Mouse (Mus musculus): Measurements from ENCODE around the gene Traf1. TPM values are rescaled to one million over a fixed set of nuclear protein-coding genes. Genes with fewer than 3 reads are reported as not detected.
A peak's percentile ranks its signal among the peaks of the same experiment; 100 is the strongest.

Gene Traf1
- polyA plus RNA-seq (2012; rRNA removed): 5.9 and 6.6 TPM in 2 replicates

DNA sequence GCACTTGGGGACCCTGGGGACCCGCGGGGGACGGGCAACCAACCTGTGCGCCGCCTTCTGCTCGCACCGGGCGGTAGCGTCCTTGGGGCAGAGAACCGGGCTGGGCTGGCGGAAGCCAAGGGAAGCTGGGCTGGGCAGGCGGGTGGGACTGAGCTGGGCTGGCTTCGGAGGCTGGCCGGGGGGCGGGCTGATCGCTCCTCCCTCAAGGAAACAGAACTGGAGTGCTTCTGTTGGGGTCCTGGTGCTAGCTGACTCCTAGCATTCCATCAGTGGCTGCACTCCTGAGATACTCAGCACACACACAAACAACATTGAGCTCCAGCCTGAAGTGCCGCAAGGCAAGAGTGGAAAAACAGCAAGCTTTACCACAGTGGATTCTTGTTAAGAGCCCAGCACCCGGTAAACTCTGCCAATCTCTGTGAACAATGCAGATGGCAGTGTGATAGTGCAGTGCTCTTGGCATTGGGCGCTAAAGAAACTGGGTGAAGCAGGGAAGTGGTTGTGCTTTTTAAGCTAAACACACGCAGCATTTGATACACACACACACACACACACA, at the start of gene Traf1:
Traf1 (minus strand) TSS at position 292 of the 556 bp plus-strand sequence.
- DNase-seq (ENCODE audit: low spot score): peak; percentile 42

DNA sequence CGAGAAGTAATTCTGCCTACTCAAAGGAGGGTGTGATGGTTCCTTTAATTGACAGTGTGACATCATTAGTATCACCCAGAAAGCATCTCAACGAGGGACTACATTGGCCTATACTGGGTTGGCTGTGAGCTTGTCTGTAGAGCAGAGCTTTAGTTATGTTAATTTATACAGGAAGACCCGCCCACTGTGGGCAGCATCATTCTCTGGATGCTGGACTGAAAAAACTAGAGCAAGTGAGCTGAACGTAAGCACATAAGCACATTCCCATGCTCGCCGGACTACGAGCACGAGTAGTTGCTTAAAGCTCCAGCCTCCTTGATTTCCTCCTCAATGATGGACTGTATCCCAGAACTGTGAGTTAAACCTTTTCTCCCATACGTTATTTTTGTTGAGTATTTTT, 37.4 kb upstream of the Traf1 start:
- DNase-seq (ENCODE audit: low spot score): no peak

GRCm38 (mm10) chr2:34996506-34996905, 34.9 kb upstream of the Traf1 start:
- no peak for DNase-seq (ENCODE audit: low spot score)

DNA sequence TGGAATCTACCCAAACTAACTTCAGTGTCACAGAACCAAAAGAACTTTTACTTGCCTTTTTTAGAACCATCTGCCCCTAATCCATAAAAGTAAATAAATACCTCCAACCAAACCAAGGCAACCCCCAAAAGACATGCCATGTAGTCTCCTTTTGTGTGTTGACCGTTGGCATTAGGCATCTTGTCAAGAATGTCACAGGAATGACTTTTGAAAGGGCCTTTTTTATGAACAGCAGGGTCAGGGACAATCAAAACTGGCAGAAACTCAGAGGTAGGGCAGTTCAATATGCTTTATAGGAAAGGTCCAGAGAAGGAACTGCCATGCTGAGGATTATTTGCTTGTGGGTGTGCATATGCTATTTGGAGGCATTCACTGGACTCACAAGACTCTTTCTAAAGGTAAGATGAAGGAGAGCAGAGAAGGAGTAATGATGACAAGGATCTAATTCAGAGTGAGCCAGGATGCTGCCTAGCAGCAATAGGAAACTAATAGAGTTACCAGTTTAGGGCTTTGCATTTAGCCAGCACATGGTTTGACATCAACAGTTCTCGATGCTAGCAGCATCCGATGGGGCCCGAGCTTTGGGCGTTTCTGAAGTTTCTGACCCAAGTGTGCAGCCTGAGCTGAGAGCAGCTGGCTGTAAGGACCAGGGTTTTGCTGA, 32.3 kb upstream of the Traf1 start:
- no peak for DNase-seq (ENCODE audit: low spot score)

DNA sequence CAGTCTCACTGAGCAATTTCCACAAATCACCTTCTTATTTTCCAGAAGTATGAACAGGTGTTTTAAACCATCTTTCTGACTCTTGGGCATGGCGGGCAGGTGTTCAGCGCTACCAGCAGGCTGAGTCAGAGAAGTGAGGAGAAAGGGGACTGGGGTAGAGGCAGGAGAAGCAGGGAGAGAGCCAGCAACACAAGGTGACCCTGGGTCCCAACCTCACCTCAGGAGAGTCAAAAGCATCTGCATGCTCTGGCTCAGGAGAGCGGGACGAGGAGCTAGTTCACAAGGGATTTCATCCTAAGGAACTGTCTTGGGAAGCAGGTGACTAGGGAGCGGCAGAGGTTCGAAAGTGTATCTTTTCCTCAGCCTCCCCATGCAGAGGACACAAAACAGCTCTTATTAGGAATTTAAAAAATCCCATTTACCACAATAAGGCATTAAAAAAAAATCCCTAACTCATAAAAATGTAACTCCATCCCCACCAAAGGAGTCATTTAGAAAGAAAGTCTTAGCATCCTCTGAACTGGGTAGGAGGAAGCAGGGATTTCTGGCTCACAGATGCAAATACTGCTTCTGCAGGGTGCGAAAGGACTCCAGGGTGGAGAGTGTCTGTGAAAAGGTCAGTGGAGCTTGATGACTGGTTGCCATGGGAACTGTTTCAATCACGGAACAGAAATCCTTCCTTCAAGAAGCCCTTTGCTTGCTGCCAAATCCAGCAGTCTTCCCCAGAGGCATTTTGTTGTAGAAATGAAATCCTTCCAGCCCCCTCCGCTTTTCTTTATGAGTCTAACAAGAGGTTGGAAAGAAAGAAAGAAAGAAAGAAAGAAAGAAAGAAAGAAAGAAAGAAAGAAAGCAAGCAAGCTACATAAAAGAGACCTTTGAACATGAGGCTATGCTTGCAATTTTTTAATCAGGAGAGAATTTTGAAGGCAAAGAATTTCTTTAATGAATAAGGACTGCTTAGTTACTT, 31.4 kb upstream of the Traf1 start:
- DNase-seq (ENCODE audit: low spot score): no peak

DNA sequence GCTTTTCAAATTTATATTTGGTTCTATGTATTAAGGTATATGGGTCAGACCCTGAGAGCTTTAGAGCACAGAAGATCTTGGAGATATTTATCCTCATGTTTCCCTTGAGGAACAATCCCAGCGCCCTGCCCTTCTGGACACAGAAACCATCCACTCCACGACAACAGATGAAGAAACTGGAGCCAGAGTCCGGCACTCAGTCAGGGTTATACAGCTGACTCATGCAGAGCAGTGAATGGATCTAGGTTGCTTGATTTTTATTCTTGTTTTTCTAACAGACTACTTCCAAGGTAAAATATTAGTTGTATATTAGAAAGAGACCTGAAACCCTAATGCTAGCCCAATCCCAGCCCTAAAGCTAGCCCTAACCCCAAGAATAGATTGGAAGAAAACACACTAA, 30.4 kb upstream of the Traf1 start:
- no peak for DNase-seq (ENCODE audit: low spot score)

DNA sequence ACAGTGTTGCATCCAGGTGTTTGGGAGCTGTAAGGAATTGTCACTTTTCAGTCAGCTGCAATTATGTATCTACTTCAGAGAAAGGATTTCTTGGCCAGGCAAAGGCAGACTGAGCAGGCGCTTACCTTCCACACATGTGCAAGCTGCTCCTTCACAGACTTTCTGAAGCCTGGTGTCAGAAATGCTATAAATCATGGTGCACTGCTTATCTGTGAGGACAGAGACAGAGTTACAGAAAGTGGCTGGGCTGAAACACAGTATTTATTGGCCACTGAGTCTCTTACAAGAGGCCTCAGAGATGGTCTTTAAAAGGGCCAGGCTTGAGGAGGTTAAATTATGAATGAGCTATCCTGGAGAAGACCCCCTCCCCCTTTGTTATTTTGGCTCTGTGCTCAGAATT, 28.2 kb upstream of the Traf1 start:
- DNase-seq (ENCODE audit: low spot score): no peak

- no peak for DNase-seq (ENCODE audit: low spot score)
Observed at GRCm38 (mm10) chr2:34987595-34987994, 26.0 kb upstream of the Traf1 start.

- no peak for DNase-seq (ENCODE audit: low spot score)
Observed at GRCm38 (mm10) chr2:34984885-34985284, 23.3 kb upstream of the Traf1 start.

DNA sequence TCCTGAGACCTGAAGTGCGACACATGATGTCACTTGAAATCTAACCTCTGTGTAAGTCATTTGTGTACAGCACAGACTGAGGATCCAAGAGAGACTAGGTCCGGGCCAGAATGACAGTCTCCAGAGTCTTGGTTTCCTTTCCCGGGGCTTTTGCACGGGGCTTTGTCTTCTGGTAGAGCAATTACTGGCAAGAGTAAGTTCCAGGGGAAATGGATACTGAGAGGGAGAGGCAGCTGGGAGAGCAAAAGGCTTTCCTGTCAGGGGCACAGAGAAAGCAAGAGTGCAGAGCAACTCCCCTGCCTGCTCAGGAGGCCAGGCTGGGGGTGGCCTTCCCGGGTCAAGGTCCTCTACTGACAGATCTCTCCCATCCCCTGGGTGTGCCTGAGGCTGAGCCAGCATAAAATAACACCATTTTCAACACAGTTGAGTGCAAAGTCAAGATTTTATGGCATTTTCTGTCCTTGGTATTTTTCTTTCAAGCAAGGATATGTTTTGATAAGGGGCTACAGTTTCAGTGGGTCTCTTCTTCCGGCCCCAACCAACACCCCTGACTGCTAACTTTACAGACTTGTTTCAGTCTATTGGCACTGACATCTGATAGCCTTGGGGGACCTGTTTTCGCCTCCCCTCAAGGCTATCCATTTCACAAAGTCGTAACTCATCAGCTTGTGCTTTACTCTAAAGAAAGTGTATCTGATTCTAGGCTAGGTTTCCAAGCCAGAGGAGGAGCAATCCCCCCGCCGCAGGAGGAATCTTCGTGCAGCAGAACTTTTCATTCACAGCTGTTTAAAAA, 21.5 kb upstream of the Traf1 start:
- DNase-seq (ENCODE audit: low spot score): no peak

- DNase-seq (ENCODE audit: low spot score): no peak
Observed at GRCm38 (mm10) chr2:34982096-34982724, 20.6 kb upstream of the Traf1 start.

GRCm38 (mm10) chr2:34979459-34980011, 18.0 kb upstream of the Traf1 start:
- no peak for DNase-seq (ENCODE audit: low spot score)

DNA sequence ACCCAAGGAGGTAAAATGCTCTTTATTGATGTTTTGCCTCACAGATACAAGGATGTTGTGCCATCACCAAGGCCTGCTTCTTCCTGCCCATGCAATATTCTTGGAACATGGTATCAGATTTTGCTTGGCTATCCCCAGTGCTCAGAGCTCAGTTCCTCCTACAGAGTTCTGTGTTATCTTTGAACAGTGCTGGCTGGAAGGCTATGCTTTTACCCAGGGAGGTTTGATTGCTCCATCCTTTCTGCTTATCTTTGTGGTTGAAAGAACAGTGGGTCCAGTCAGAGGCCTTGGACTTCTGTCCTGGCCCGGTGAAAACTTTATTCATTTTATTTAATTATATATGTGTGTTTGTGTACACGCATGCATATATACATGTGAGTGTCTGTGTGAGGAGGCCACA, 16.7 kb upstream of the Traf1 start:
- DNase-seq (ENCODE audit: low spot score): no peak

DNA sequence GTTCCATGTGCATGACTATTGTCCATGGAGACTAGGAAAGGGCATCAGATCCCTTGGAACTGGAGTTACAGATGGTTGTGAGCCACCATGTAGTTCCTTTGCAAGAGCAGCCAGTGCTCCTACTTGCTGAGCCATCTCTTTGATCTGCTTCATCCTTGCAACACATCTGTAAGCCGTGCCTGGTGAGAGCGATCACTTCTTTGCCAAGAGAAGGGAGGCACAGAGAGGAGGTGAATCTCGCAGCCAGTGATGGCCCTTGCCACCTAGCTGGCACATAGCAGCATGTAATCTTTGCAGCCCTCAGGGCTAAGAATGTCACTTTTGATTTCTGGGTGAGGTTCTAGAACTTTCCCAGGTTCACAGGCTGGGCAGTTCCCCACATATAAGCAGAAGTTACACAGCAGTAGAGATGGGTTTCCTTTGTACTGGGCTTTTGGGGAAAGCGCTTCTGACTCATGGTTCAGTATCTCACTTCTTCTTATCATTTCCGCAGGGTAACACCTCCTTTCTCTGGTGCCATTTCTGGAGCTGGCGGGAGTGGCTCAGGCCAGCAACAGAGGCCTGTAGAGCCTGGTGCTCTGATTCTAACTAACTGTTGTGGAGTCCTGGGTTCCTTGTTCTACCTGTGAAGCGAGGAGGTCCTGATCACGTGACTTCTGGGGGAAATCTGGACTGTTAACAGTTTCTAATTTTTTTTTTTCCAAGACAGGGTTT, 15.5 kb upstream of the Traf1 start:
- no peak for DNase-seq (ENCODE audit: low spot score)

- no peak for DNase-seq (ENCODE audit: low spot score)
Observed at GRCm38 (mm10) chr2:34976447-34976846, 14.9 kb upstream of the Traf1 start.

DNA sequence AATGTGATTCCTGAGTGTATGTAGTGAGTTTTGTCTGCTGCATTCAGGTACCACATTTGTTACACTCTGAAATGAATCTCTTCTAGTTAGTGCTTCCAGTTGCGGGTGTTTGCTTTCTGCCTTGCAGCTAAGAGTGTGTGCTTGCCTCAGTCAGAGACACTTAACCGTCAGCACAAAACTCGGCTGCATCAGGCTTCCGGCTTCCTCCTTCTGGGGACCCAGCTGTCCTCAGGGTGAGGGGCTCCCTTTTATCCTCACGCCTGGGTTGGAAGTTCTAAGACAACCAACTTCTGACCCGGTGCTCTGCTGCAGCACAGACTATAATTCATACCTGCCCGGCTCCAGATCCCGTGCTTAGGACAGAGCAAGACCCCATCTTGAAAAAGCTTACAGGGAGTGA, 11.5 kb upstream of the Traf1 start:
- no peak for DNase-seq (ENCODE audit: low spot score)

DNA sequence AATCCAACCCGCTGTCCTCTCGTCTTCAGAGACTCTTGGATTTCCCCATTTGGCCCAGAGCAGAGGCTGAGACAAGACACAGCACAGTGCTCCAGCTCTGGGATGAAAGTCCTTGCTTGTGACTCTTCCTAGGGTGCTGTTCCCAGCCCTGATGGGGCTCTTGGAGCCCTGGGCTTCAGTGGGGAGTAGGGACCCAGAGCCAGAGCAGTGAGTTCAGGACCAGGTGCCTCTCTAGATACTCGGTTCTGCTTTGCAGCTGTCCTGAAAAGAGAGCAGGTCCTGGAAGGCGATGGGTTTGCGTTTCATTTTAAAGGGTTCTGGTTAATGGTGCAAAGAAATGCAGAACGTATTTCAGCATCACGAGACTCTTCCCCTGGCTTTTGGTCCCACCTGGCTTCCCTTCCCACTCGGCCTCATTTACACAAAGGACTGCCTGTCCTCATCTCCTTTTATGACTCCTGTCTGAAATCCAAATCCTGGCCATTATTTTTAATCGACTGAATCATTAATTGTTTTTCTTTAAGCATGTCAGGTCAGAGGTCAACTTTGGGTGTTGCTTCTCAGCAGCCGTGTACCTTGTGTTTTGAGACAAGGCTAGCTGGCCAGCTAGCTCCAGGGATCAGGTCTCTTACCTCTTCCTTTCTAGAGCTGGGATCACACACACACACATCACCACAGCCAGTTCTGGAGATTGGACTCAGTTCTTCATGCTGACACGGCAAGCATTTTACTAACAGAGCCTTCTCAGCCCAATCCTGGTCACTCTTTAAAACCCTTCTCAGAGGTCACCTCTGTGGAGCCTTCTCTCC, 9.7 kb upstream of the Traf1 start:
- no peak for DNase-seq (ENCODE audit: low spot score)

- DNase-seq (ENCODE audit: low spot score): peak; percentile 53
Observed at GRCm38 (mm10) chr2:34970092-34970750, 8.6 kb upstream of the Traf1 start.

GRCm38 (mm10) chr2:34969166-34969565, 7.6 kb upstream of the Traf1 start:
- DNase-seq (ENCODE audit: low spot score): no peak

All from urinary bladder, adult 2 months (tissue).